Mouse (Mus musculus) midbrain, embryonic 10.5 days (tissue): Measurements from ENCODE around the gene Sds. TPM values are rescaled to one million over a fixed set of nuclear protein-coding genes. Genes with fewer than 3 reads are reported as not detected.

Source experiments
- DNase-seq: peaks from one replicate; pipeline ENCODE4 v3.0.0-alpha.2; 2017; ENCODE audit warnings: low spot score
- H3K27ac ChIP-seq: fragments of 300-500 bp; sonication (generic); replicated peaks from 2 replicates; pipeline ENCODE4 v1.5.1; 2016; ENCODE audit warnings: mild to moderate bottlenecking
- H3K27me3 ChIP-seq: fragments of 300-500 bp; sonication (generic); 2 replicates; pipeline ENCODE4 v1.6.1; 2016; ENCODE audit warnings: low read depth, mild to moderate bottlenecking; ENCODE audit not compliant: poor library complexity, severe bottlenecking
- H3K36me3 ChIP-seq: fragments of 300-500 bp; sonication (generic); 2 replicates; pipeline ENCODE4 v1.6.1; 2016; ENCODE audit warnings: mild to moderate bottlenecking, moderate library complexity
- H3K4me1 ChIP-seq: fragments of 300-500 bp; sonication (generic); 2 replicates; pipeline ENCODE4 v1.6.1; 2016
- H3K4me3 ChIP-seq: fragments of 300-500 bp; sonication (generic); 2 replicates; pipeline ENCODE4 v1.5.1; 2016; ENCODE audit warnings: mild to moderate bottlenecking, moderate library complexity
- H3K9me3 ChIP-seq: fragments of 300-500 bp; sonication (generic); replicated peaks from 2 replicates; pipeline ENCODE4 v1.6.1; 2016; ENCODE audit warnings: mild to moderate bottlenecking
- WGBS: fragments of 180-500 bp; shearing (Covaris S2); methylation state at CpG from one replicate; pipeline ENCODE4 v1.1.7; 2016; 5-methylcytosine and 5-hydroxymethylcytosine counted together
- polyA plus RNA-seq: library from polyadenylated mRNA; unstranded; fragments of >200 nt; fragmentation: Nextera tagmentation; extraction: Ambion mirVana; gene quantifications from 2 replicates; pipeline ENCODE4 v1.2.1, GENCODE M21; 2016

Gene Sds
- polyA plus RNA-seq, 1 experiment from 2014 or later: not detected

- WGBS: 94% methylated on average over 2 of the region's 2 CpGs
- DNase-seq: no peak
- Histone ChIP-seq H3K27ac (no peak overlapping the region), H3K4me3 (no peak overlapping the region), H3K4me1 (peaks cover 9% of the 10 kb centered on the region), H3K36me3 (no peaks in the 10 kb centered on the region), H3K9me3 (no peaks in the 10 kb centered on the region), H3K27me3 (peaks cover 14% of the 10 kb centered on the region)
Observed at GRCm38 (mm10) chr5:120473361-120473760, 3.0 kb upstream of the Sds start.

GRCm38 (mm10) chr5:120475861-120476260 is 465 bp upstream of the Sds start:
- WGBS: 50% methylated on average over 8 of the region's 8 CpGs
- H3K4me3 ChIP-seq: no peak overlapping the region
- no peak overlapping the region for H3K27ac ChIP-seq

GRCm38 (mm10) chr5:120477993-120478392 is 1.7 kb downstream of the Sds start:
- H3K27ac ChIP-seq: no peak overlapping the region
- H3K36me3 ChIP-seq: no peaks in the 10 kb centered on the region
- 90% methylated on average over 5 of the region's 5 CpGs for WGBS
- no peaks in the 10 kb centered on the region for H3K9me3 ChIP-seq
- no peak overlapping the region for H3K4me3 ChIP-seq
- peaks cover 18% of the 10 kb centered on the region for H3K4me1 ChIP-seq
- peaks cover 14% of the 10 kb centered on the region for H3K27me3 ChIP-seq
- DNase-seq: no peak

More at GRCm38 (mm10) chr5:120475861-120476260, 465 bp upstream of the Sds start:
- no peaks in the 10 kb centered on the region for H3K36me3 ChIP-seq
- no peaks in the 10 kb centered on the region for H3K9me3 ChIP-seq
- DNase-seq: no peak
- peaks cover 10% of the 10 kb centered on the region for H3K4me1 ChIP-seq
- peaks cover 14% of the 10 kb centered on the region for H3K27me3 ChIP-seq

- Histone ChIP-seq H3K27me3 (peaks cover 14% of the 10 kb centered on the region), H3K4me1 (peaks cover 18% of the 10 kb centered on the region), H3K4me3 (no peak overlapping the region), H3K9me3 (no peaks in the 10 kb centered on the region), H3K27ac (no peak overlapping the region), H3K36me3 (peaks cover 13% of the 10 kb centered on the region)
- no peak for DNase-seq
- 68% methylated on average over 4 of the region's 4 CpGs for WGBS
Observed at GRCm38 (mm10) chr5:120479538-120479937, 3.2 kb downstream of the Sds start.

GRCm38 (mm10) chr5:120481205-120481604 is 4.9 kb downstream of the Sds start:
- Histone ChIP-seq H3K9me3 (no peaks in the 10 kb centered on the region), H3K27me3 (peaks cover 10% of the 10 kb centered on the region), H3K4me1 (peaks cover 14% of the 10 kb centered on the region), H3K36me3 (peaks cover 30% of the 10 kb centered on the region), H3K4me3 (no peak overlapping the region), H3K27ac (no peak overlapping the region)
- no peak for DNase-seq
- WGBS: 76% methylated on average over 9 of the region's 9 CpGs

GRCm38 (mm10) chr5:120483399-120483798 is 7.1 kb downstream of the Sds start:
- no peak for DNase-seq
- H3K4me1 ChIP-seq: peaks cover 9% of the 10 kb centered on the region
- H3K36me3 ChIP-seq: peaks cover 52% of the 10 kb centered on the region
- H3K9me3 ChIP-seq: no peaks in the 10 kb centered on the region
- WGBS: 88% methylated on average over 19 of the region's 19 CpGs
- no peak overlapping the region for H3K27ac ChIP-seq
- no peak overlapping the region for H3K4me3 ChIP-seq
- no peaks in the 10 kb centered on the region for H3K27me3 ChIP-seq

GRCm38 (mm10) chr5:120487844-120488243 is 11.5 kb downstream of the Sds start:
- no peaks in the 10 kb centered on the region for H3K9me3 ChIP-seq
- H3K36me3 ChIP-seq: peaks cover 79% of the 10 kb centered on the region
- 84% methylated on average over 8 of the region's 8 CpGs for WGBS
- no peak overlapping the region for H3K4me3 ChIP-seq
- H3K27ac ChIP-seq: no peak overlapping the region
- no peak for DNase-seq
- no peaks in the 10 kb centered on the region; the same call in 1 of the 2 replicates for H3K4me1 ChIP-seq
- no peaks in the 10 kb centered on the region for H3K27me3 ChIP-seq

GRCm38 (mm10) chr5:120490679-120491192 is 14.4 kb downstream of the Sds start:
- Histone ChIP-seq H3K4me3 (no peak overlapping the region), H3K27ac (no peak overlapping the region), H3K9me3 (no peaks in the 10 kb centered on the region), H3K27me3 (no peaks in the 10 kb centered on the region), H3K36me3 (peaks cover 78% of the 10 kb centered on the region), H3K4me1 (peaks cover 3% of the 10 kb centered on the region)
- no peak for DNase-seq
- 89% methylated on average over 8 of the region's 8 CpGs for WGBS

- peak; percentile 58 for DNase-seq
- H3K27ac ChIP-seq: no peak overlapping the region
- no peaks in the 10 kb centered on the region for H3K27me3 ChIP-seq
- H3K4me3 ChIP-seq: no peak overlapping the region
- 61% methylated on average over 11 of the region's 11 CpGs for WGBS
- no peaks in the 10 kb centered on the region for H3K9me3 ChIP-seq
- H3K36me3 ChIP-seq: peaks cover 66% of the 10 kb centered on the region
- H3K4me1 ChIP-seq: peaks cover 3% of the 10 kb centered on the region
Observed at GRCm38 (mm10) chr5:120492437-120492836, 16.1 kb downstream of the Sds start.

- H3K36me3 ChIP-seq: peaks cover 63% of the 10 kb centered on the region
- no peak for DNase-seq
- no peak overlapping the region for H3K4me3 ChIP-seq
- no peaks in the 10 kb centered on the region for H3K27me3 ChIP-seq
- H3K27ac ChIP-seq: no peak overlapping the region
- peaks cover 3% of the 10 kb centered on the region for H3K4me1 ChIP-seq
- WGBS: 90% methylated on average over 6 of the region's 6 CpGs
- H3K9me3 ChIP-seq: no peaks in the 10 kb centered on the region
Observed at GRCm38 (mm10) chr5:120493440-120493839, 17.1 kb downstream of the Sds start.

- no peak for DNase-seq
- WGBS: 92% methylated on average over 9 of the region's 9 CpGs
- Histone ChIP-seq H3K9me3 (no peaks in the 10 kb centered on the region), H3K27ac (no peak overlapping the region), H3K4me3 (no peak overlapping the region), H3K4me1 (peaks cover 3% of the 10 kb centered on the region), H3K36me3 (peaks cover 65% of the 10 kb centered on the region), H3K27me3 (no peaks in the 10 kb centered on the region)
Observed at GRCm38 (mm10) chr5:120493873-120494395, 17.6 kb downstream of the Sds start.

- Histone ChIP-seq H3K36me3 (peaks cover 66% of the 10 kb centered on the region), H3K27me3 (no peaks in the 10 kb centered on the region), H3K9me3 (no peaks in the 10 kb centered on the region), H3K4me3 (no peak overlapping the region), H3K4me1 (peaks cover 3% of the 10 kb centered on the region), H3K27ac (0 out of 2 replicates have a peak overlapping the region, but pooled peaks have one; percentile 7)
- no peak for DNase-seq
- WGBS: 84% methylated on average over 10 of the region's 10 CpGs
Observed at GRCm38 (mm10) chr5:120495064-120495702, 18.9 kb downstream of the Sds start.

GRCm38 (mm10) chr5:120495703-120496226 is 19.4 kb downstream of the Sds start:
- H3K27me3 ChIP-seq: no peaks in the 10 kb centered on the region
- 88% methylated on average over 13 of the region's 13 CpGs for WGBS
- H3K36me3 ChIP-seq: peaks cover 60% of the 10 kb centered on the region
- H3K9me3 ChIP-seq: no peaks in the 10 kb centered on the region
- H3K4me3 ChIP-seq: no peak overlapping the region
- H3K27ac ChIP-seq: no peak overlapping the region
- DNase-seq: no peak
- H3K4me1 ChIP-seq: peaks cover 3% of the 10 kb centered on the region
